ENCODE assay signal across 8 mouse cellular contexts in the genomic region with DNA sequence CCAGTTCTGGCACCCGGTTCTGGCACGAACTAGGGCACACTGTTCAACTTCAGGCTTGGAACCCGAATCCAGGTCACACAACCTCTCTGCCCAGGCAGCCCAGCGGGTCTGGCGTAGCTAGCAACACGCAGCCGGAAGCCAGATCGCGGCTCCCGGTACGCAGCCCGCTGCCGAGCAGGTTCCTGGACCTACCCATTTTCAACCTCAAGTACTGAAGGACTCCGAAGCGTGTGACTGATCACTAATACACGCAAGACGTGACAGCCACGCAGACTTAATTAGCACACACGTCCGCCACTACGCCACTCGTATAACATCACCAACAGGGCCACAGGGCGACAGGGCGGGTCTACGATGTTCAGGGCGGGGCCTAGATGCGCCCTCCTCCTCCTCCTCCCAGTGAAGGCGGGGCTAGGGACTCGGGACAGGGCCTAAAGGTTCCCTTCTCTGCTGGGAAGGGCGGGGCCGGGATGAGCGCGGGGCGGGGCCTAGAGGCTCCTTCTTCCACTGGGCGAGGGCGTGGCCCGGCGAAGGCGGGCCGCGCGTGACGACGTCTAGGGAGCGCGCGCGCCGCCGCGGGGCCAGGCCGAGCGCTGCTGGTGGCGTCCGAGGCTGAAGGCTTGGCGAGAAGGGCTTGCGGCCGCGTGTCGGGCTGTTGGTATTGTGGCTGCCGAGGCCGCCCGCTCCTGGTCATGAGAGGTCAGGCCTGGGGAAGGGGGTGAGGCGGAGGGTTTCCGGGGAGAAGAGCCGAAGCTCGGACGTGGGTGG. TPM values are rescaled to one million over a fixed set of nuclear protein-coding genes. Genes with fewer than 3 reads are reported as not detected.
DNase-seq lines count a peak whose midpoint lies in the region; ATAC-seq and TF ChIP-seq lines count a peak whose summit lies in the region.

A gene (plus strand): TSS at position 557 of the 768 bp plus-strand sequence.

- WGBS in forebrain, embryonic 12.5 days = under 1% methylated on average over 67 of the region's 68 CpGs
- under 1% methylated on average over 66 of the region's 68 CpGs for WGBS in heart, postnatal 0 days
- WGBS in liver, embryonic 16.5 days (ENCODE audit: insufficient replicate concordance) = 0% methylated on average over 66 of the region's 68 CpGs
- WGBS in neural tube, embryonic 13.5 days = under 1% methylated on average over 60 of the region's 68 CpGs

- TF ChIP-seq CTCF in E14TG2a.4 (conservative IDR thresholded peaks at IDR 0.05; ENCODE audit: low read length) = no peak
- TF ChIP-seq CTCF in heart, postnatal 0 days (IDR thresholded peaks at IDR 0.05; ENCODE audit: low read depth) = peak; percentile 11; the same call in 1 of the 2 replicates
- TF ChIP-seq CTCF in testis, adult 2 months (IDR thresholded peaks at IDR 0.05; ENCODE audit: control insufficient read depth, insufficient read depth, insufficient replicate concordance, low read depth, low read length) = no peak

- peak; percentile 98 for DNase-seq in c-Kit-positive CD71-positive TER-119-positive erythroid progenitor cells, embryonic 14.5 days (ENCODE audit: low spot score)
- peak; percentile 99 for DNase-seq in heart, postnatal 0 days (ENCODE audit: low spot score)
- peak; percentile 100 for DNase-seq in kidney, postnatal 4 days

- peak; percentile 98 for ATAC-seq in forebrain, embryonic 12.5 days (ENCODE audit: low FRiP score)
- peak; percentile 99 for ATAC-seq in heart, postnatal 0 days (ENCODE audit: insufficient read depth, low read depth)
- peak; percentile 97 for ATAC-seq in liver, embryonic 16.5 days (ENCODE audit: low read depth)
- ATAC-seq in neural tube, embryonic 13.5 days (ENCODE audit: low read depth) = peak; percentile 98

- no peaks in the 10 kb centered on the region for H3K9me3 ChIP-seq in E14TG2a.4 (ENCODE audit: low read length)
- no peaks in the 10 kb centered on the region for H3K9me3 ChIP-seq in forebrain, embryonic 12.5 days
- no peaks in the 10 kb centered on the region for H3K9me3 ChIP-seq in heart, postnatal 0 days (replicated peaks; ENCODE audit: control insufficient read depth, low read length)
- no peaks in the 10 kb centered on the region for H3K9me3 ChIP-seq in liver, embryonic 16.5 days (replicated peaks; ENCODE audit: control insufficient read depth, low read length)
- no peaks in the 10 kb centered on the region for H3K9me3 ChIP-seq in neural tube, embryonic 13.5 days

- H3K4me1 ChIP-seq in E14TG2a.4 (replicated peaks; ENCODE audit: low read depth, low read length) = peaks cover 16% of the 10 kb centered on the region
- H3K4me1 ChIP-seq in forebrain, embryonic 12.5 days = peaks cover 11% of the 10 kb centered on the region
- H3K4me1 ChIP-seq in heart, postnatal 0 days (ENCODE audit: control insufficient read depth, insufficient read depth) = peaks cover 9% of the 10 kb centered on the region
- peaks cover 7% of the 10 kb centered on the region for H3K4me1 ChIP-seq in liver, embryonic 16.5 days (ENCODE audit: control insufficient read depth, low read depth, low read length)
- peaks cover 11% of the 10 kb centered on the region for H3K4me1 ChIP-seq in neural tube, embryonic 13.5 days (replicated peaks)
- H3K4me1 ChIP-seq in testis, adult 2 months (ENCODE audit: control insufficient read depth, insufficient read depth, low read length) = peaks cover 6% of the 10 kb centered on the region

- no peak for TF ChIP-seq EP300 in heart, postnatal 0 days (IDR thresholded peaks at IDR 0.05; ENCODE audit: low read depth)

- peak within 1 kb of the TSS; percentile 90 for H3K4me3 ChIP-seq in E14TG2a.4 (replicated peaks; ENCODE audit: low read length)
- peak within 1 kb of the TSS; percentile 66 for H3K4me3 ChIP-seq in forebrain, embryonic 12.5 days (replicated peaks)
- peak within 1 kb of the TSS; percentile 80 for H3K4me3 ChIP-seq in heart, postnatal 0 days (ENCODE audit: low read depth, low read length)
- peak within 1 kb of the TSS; percentile 85 for H3K4me3 ChIP-seq in liver, embryonic 16.5 days (ENCODE audit: low read depth, low read length)
- H3K4me3 ChIP-seq in neural tube, embryonic 13.5 days = peak within 1 kb of the TSS; percentile 57
- peak within 1 kb of the TSS; percentile 91 for H3K4me3 ChIP-seq in testis, adult 2 months (ENCODE audit: control insufficient read depth, low read depth, low read length)

- 0 out of 2 replicates have a peak, but pooled peaks cover 5% of the 10 kb centered on the region for H3K27me3 ChIP-seq in E14TG2a.4 (ENCODE audit: insufficient read depth, low read length)
- peaks cover 10% of the 10 kb centered on the region; the same call in 1 of the 2 replicates for H3K27me3 ChIP-seq in forebrain, embryonic 12.5 days
- H3K27me3 ChIP-seq in heart, postnatal 0 days (ENCODE audit: control insufficient read depth, insufficient read depth, low read length) = no peaks in the 10 kb centered on the region
- H3K27me3 ChIP-seq in liver, embryonic 16.5 days (ENCODE audit: control insufficient read depth, insufficient read depth, low read depth, low read length) = no peaks in the 10 kb centered on the region
- no peaks in the 10 kb centered on the region for H3K27me3 ChIP-seq in neural tube, embryonic 13.5 days
- no peaks in the 10 kb centered on the region for H3K27me3 ChIP-seq in testis, adult 2 months (ENCODE audit: control insufficient read depth, insufficient read depth, low read length)

- peak within 1 kb of the TSS; percentile 77 for H3K4me2 ChIP-seq in forebrain, embryonic 12.5 days
- H3K4me2 ChIP-seq in heart, postnatal 0 days (ENCODE audit: low read depth, low read length) = peak within 1 kb of the TSS; percentile 68
- H3K4me2 ChIP-seq in liver, embryonic 16.5 days (ENCODE audit: low read depth, low read length) = peak within 1 kb of the TSS; percentile 98
- H3K4me2 ChIP-seq in neural tube, embryonic 13.5 days = peak within 1 kb of the TSS; percentile 71

- peak within 1 kb of the TSS; percentile 68 for H3K27ac ChIP-seq in forebrain, embryonic 12.5 days
- peak within 1 kb of the TSS; percentile 93 for H3K27ac ChIP-seq in heart, postnatal 0 days (ENCODE audit: low read depth)
- peak within 1 kb of the TSS; percentile 87 for H3K27ac ChIP-seq in liver, embryonic 16.5 days (ENCODE audit: low read length)
- H3K27ac ChIP-seq in neural tube, embryonic 13.5 days (replicated peaks) = peak within 1 kb of the TSS; percentile 80
- peak within 1 kb of the TSS; percentile 91 for H3K27ac ChIP-seq in testis, adult 2 months (ENCODE audit: control insufficient read depth, insufficient read depth, low read depth, low read length)

- H3K36me3 ChIP-seq in E14TG2a.4 (ENCODE audit: insufficient read depth, low read length) = peaks cover 10% of the 10 kb centered on the region
- 0 out of 2 replicates have a peak, but pooled peaks cover under 1% of the 10 kb centered on the region for H3K36me3 ChIP-seq in forebrain, embryonic 12.5 days (replicated peaks)
- peaks cover 8% of the 10 kb centered on the region; the same call in 1 of the 2 replicates for H3K36me3 ChIP-seq in heart, postnatal 0 days (replicated peaks; ENCODE audit: control insufficient read depth, insufficient read depth, low read length)
- H3K36me3 ChIP-seq in liver, embryonic 16.5 days (ENCODE audit: control insufficient read depth, insufficient read depth) = no peaks in the 10 kb centered on the region
- peaks cover 1% of the 10 kb centered on the region; the same call in 1 of the 2 replicates for H3K36me3 ChIP-seq in neural tube, embryonic 13.5 days
- peaks cover 1% of the 10 kb centered on the region for H3K36me3 ChIP-seq in testis, adult 2 months (ENCODE audit: control insufficient read depth, insufficient read depth, low read length)

- peak within 1 kb of the TSS; percentile 71 for H3K9ac ChIP-seq in forebrain, embryonic 12.5 days
- H3K9ac ChIP-seq in heart, postnatal 0 days (replicated peaks; ENCODE audit: low read depth, low read length) = peak within 1 kb of the TSS; percentile 81
- peak within 1 kb of the TSS; percentile 87 for H3K9ac ChIP-seq in liver, embryonic 16.5 days (ENCODE audit: low read depth, low read length)
- peak within 1 kb of the TSS; percentile 74 for H3K9ac ChIP-seq in neural tube, embryonic 13.5 days

- peak; percentile 93 for TF ChIP-seq POLR2A in testis, adult 2 months (IDR thresholded peaks at IDR 0.05; ENCODE audit: control insufficient read depth, low read depth, low read length)

RNA-seq across cellular contexts. Expression of the gene that starts here (rescaled TPM):
- 19.4 and 22.6 TPM in 2 replicates for polyA plus RNA-seq in forebrain, embryonic 12.5 days (2016; fragmentation: Nextera tagmentation; extraction: Ambion mirVana)
- 9.1 and 26.9 TPM in 2 replicates for total RNA-seq in heart, postnatal 0 days (2014; rRNA removed; ENCODE audit: low replicate concordance)
- polyA plus RNA-seq in heart, postnatal 0 days (2015; fragmentation: Nextera tagmentation; extraction: Ambion mirVana) = 31.3 and 31.4 TPM in 2 replicates
- 17.2 and 17.6 TPM in 2 replicates for polyA plus RNA-seq in liver, embryonic 16.5 days (2015; fragmentation: Nextera tagmentation; extraction: Ambion mirVana)
- 16.6 and 20.4 TPM in 2 replicates for polyA plus RNA-seq in neural tube, embryonic 13.5 days (2015; fragmentation: Nextera tagmentation; extraction: Ambion mirVana)
- polyA plus RNA-seq in testis, adult 2 months (2012; rRNA removed) = 24.6 and 25.1 TPM in 2 replicates

Comparison
In these comparisons a context has a peak if more than half of its experiments do, and no peak if none do; other contexts are left out.
1. Peak in every context shown above with its lines: DNase-seq, ATAC-seq, H3K4me3 ChIP-seq and H3K27ac ChIP-seq.